Mouse (Mus musculus): ENCODE data around the gene Pou2f2.

GRCm38 (mm10) chr7:25088968-25089367 lies 90.6 kb downstream of the Pou2f2 start:
- TF ChIP-seq POLR2A (IDR thresholded peaks at IDR 0.05; ENCODE audit: insufficient read depth, low read depth, low read length): no peak
- no peak for TF ChIP-seq CTCF (IDR thresholded peaks at IDR 0.05)

Measured in heart, adult 2 months (tissue).